Mouse (Mus musculus) forebrain, embryonic 15.5 days (tissue): Measurements from ENCODE around the gene Olfr750. TPM values are rescaled to one million over a fixed set of nuclear protein-coding genes. Genes with fewer than 3 reads are reported as not detected.

Experiments used
- ATAC-seq: fragments of 200-750 bp; cut with Nextera tagmentation; replicated peaks from 2 replicates; pipeline ENCODE4 v1.8.0; 2017; ENCODE audit warnings: mild to moderate bottlenecking, moderate TSS enrichment, moderate library complexity
- H3K27ac ChIP-seq: fragments of 300-500 bp; sonication (generic); replicated peaks from 2 replicates; pipeline ENCODE4 v1.5.1; 2015; ENCODE audit warnings: mild to moderate bottlenecking, inconsistent platforms
- H3K27me3 ChIP-seq: fragments of 300-500 bp; sonication (generic); 2 replicates; pipeline ENCODE4 v1.6.1; 2015; ENCODE audit warnings: inconsistent platforms
- H3K36me3 ChIP-seq: fragments of 300-500 bp; sonication (generic); 2 replicates; pipeline ENCODE4 v1.6.1; 2015; ENCODE audit warnings: mild to moderate bottlenecking, inconsistent platforms
- H3K4me1 ChIP-seq: fragments of 300-500 bp; sonication (generic); 2 replicates; pipeline ENCODE4 v1.6.1; 2015; ENCODE audit warnings: inconsistent platforms
- H3K4me2 ChIP-seq: fragments of 300-500 bp; sonication (generic); replicated peaks from 2 replicates; pipeline ENCODE4 v1.6.1; 2015; ENCODE audit warnings: mild to moderate bottlenecking, inconsistent platforms
- H3K4me3 ChIP-seq: fragments of 300-500 bp; sonication (generic); 2 replicates; pipeline ENCODE4 v1.5.1; 2015; ENCODE audit warnings: mild to moderate bottlenecking, inconsistent platforms
- H3K9ac ChIP-seq: fragments of 300-500 bp; sonication (generic); replicated peaks from 2 replicates; pipeline ENCODE4 v1.6.1; 2015; ENCODE audit warnings: mild to moderate bottlenecking, inconsistent platforms
- H3K9me3 ChIP-seq: fragments of 300-500 bp; sonication (generic); 2 replicates; pipeline ENCODE4 v1.6.1; 2016; ENCODE audit warnings: inconsistent platforms
- WGBS: fragments of 180-500 bp; shearing (Covaris S2); methylation state at CpG from one replicate; pipeline ENCODE4 v1.1.7; 2015; ENCODE audit warnings: mixed read lengths; 5-methylcytosine and 5-hydroxymethylcytosine counted together
- polyA plus RNA-seq: library from polyadenylated mRNA; unstranded; fragments of >200 nt; fragmentation: Nextera tagmentation; extraction: Ambion mirVana; gene quantifications from 2 replicates; pipeline ENCODE4 v1.2.1, GENCODE M21; 2015

Olfr750 gene
- polyA plus RNA-seq, 1 experiment from 2014 or later: not detected

DNA sequence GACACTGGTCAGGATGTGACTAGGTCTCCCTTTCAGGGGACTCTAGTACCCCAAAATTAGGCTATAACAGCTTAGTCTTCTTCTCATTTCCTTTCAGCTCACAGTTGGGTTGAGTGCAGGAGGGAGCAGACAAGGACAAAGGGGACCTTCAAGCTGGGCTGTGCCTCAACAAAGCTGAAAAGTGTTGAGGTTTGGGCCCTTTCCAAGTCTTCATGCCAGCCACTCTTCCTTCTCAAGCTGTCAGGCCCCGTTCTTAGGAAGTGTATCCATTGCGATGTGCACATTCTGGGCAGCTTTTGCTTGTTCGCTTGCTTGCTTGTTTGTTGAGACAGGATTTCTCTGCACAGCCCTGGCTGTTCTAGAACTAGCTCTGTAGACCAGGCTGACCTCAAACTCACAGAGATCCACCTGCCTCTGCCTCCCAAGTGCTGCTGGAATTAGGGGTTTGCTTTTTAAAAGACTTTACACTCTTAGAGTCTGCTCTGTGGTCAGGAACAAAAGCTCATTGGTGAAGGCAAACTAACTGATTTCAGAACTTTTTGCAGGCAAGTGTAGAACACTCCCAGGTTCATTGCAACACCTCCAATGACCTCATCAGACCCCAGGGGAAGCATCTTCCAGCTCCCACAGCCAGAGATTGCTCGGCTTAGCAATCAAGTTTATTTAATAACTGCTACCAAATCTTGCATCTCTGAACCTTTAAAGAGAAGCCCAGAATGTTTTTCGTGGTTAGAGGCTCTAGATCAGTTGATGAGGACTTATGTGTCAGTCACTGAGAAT lies 20.1 kb upstream of the Olfr750 start:
- H3K4me1 ChIP-seq: peaks cover 9% of the 10 kb centered on the region; the same call in 1 of the 2 replicates
- no peak overlapping the region for H3K4me2 ChIP-seq
- no peaks in the 10 kb centered on the region for H3K27me3 ChIP-seq
- H3K9ac ChIP-seq: no peak overlapping the region
- H3K9me3 ChIP-seq: no peaks in the 10 kb centered on the region
- H3K36me3 ChIP-seq: no peaks in the 10 kb centered on the region
- 68% methylated on average over 5 of the region's 5 CpGs for WGBS
- no peak overlapping the region for H3K4me3 ChIP-seq
- H3K27ac ChIP-seq: no peak overlapping the region
- ATAC-seq: no peak

DNA sequence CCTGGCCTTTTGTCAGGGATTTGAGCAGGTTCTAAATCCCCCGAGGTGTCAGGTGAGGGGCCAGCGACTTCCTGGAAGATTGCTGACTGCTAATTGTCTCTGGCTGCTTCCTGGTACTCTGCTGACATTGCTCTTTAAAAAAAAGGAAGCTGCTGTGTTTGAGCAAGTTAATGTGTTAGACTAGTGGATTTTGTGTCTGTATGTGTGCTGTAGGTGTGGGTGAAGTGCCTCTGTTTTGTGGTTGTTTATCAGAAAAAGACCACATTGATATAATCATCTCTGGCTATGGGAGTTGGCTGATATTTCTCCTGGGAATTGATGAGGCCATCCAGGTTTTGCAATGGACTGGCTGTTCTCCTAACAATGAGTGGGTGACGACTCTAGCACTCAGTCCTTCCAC lies 19.3 kb upstream of the Olfr750 start:
- Histone ChIP-seq H3K9ac (no peak overlapping the region), H3K9me3 (no peaks in the 10 kb centered on the region), H3K4me1 (peaks cover 14% of the 10 kb centered on the region; the same call in 1 of the 2 replicates), H3K27me3 (no peaks in the 10 kb centered on the region), H3K4me2 (no peak overlapping the region), H3K27ac (no peak overlapping the region), H3K36me3 (no peaks in the 10 kb centered on the region), H3K4me3 (no peak overlapping the region)
- no peak for ATAC-seq
- WGBS: 31% methylated on average over 3 of the region's 3 CpGs

DNA sequence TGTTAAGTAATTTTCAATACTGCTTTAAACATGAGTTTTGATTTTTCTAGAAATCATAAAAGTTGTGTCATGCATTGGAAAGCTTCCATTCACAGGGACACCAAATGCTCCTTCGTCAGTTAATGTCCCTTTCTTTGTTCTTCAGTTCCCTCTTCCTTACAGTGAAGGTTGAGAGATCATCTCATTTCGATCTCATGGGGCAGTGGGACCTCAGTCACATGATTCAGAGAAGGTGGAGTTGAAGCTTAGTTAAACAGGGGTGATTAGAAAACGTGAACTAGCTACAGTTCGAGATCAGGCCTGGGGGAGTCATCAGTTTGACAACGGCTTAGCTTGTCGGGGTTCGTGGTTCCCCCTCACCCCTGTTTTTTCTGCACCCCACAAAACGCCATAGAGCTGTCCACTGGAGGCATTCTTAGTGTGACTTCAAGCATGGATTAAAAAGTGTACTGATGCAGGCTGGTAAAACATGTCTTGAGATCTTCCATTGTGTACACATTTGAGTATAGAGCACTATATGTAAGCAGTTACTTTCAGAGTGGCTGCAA lies 17.9 kb upstream of the Olfr750 start:
- no peak for ATAC-seq
- Histone ChIP-seq H3K27ac (no peak overlapping the region), H3K27me3 (no peaks in the 10 kb centered on the region), H3K4me1 (peaks cover 19% of the 10 kb centered on the region), H3K4me2 (peak overlapping the region; percentile 79), H3K36me3 (no peaks in the 10 kb centered on the region), H3K9me3 (no peaks in the 10 kb centered on the region), H3K4me3 (peak overlapping the region; percentile 72; the same call in 1 of the 2 replicates), H3K9ac (no peak overlapping the region)
- WGBS: 51% methylated on average over 8 of the region's 8 CpGs

GRCm38 (mm10) chr14:51090921-51091900 lies 17.0 kb upstream of the Olfr750 start, which contains the start of the genes Rnase4 and Ang:
TSS of gene Rnase4 (plus strand) at chr14:51091077.
TSS of gene Ang (plus strand) at chr14:51091150.
- Histone ChIP-seq H3K4me3 (peak within 1 kb of the TSS; percentile 72), H3K4me1 (peaks cover 19% of the 10 kb centered on the region), H3K9me3 (no peaks in the 10 kb centered on the region), H3K27me3 (no peaks in the 10 kb centered on the region), H3K27ac (peak within 1 kb of the TSS; percentile 77), H3K9ac (peak within 1 kb of the TSS; percentile 52), H3K4me2 (peak within 1 kb of the TSS; percentile 79), H3K36me3 (no peaks in the 10 kb centered on the region)
- peak; percentile 7 for ATAC-seq
- 7% methylated on average over 33 of the region's 33 CpGs for WGBS

- H3K36me3 ChIP-seq: no peaks in the 10 kb centered on the region
- H3K9ac ChIP-seq: peak overlapping the region; percentile 52
- ATAC-seq: peak; percentile 57
Measured at GRCm38 (mm10) chr14:51090077-51090781, 16.0 kb upstream of the Olfr750 start.

DNA sequence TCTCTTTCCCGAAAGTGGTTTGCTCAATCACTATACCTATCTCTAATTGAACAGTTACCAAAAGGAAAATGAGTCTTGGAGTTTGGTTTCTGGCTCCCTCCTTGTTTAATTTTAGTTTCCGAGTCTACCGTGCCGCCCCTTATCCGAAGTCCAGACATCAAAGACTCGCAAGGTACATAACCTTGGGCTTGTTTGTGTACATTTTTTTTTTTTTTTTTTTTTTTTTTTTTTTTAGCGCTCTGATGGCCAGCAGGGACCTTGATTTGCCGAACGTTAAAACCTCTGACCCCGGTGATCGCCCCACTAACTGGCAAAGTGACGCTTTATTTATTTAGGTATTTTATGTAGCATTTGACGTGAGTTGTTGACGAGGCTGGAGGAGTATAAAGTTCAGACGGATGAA lies 15.4 kb upstream of the Olfr750 start:
- H3K4me1 ChIP-seq: peaks cover 19% of the 10 kb centered on the region
- H3K9me3 ChIP-seq: no peaks in the 10 kb centered on the region
- ATAC-seq: no peak
- peak overlapping the region; percentile 52 for H3K9ac ChIP-seq
- WGBS: 0% methylated on average over 15 of the region's 15 CpGs
- peak overlapping the region; percentile 77 for H3K27ac ChIP-seq
- peak overlapping the region; percentile 79 for H3K4me2 ChIP-seq
- no peaks in the 10 kb centered on the region for H3K36me3 ChIP-seq
- peak overlapping the region; percentile 72 for H3K4me3 ChIP-seq
- H3K27me3 ChIP-seq: no peaks in the 10 kb centered on the region; the same call in 1 of the 2 replicates

More at GRCm38 (mm10) chr14:51090077-51090781, 16.0 kb upstream of the Olfr750 start:
- peak overlapping the region; percentile 79 for H3K4me2 ChIP-seq
- H3K27me3 ChIP-seq: no peaks in the 10 kb centered on the region
- under 1% methylated on average over 27 of the region's 27 CpGs for WGBS
- no peaks in the 10 kb centered on the region for H3K9me3 ChIP-seq
- H3K27ac ChIP-seq: peak overlapping the region; percentile 77
- H3K4me3 ChIP-seq: peak overlapping the region; percentile 72
- peaks cover 19% of the 10 kb centered on the region for H3K4me1 ChIP-seq

- H3K4me2 ChIP-seq: peak overlapping the region; percentile 79
- peak overlapping the region; percentile 77 for H3K27ac ChIP-seq
- peak; percentile 95 for ATAC-seq
- H3K9me3 ChIP-seq: no peaks in the 10 kb centered on the region
- H3K36me3 ChIP-seq: no peaks in the 10 kb centered on the region
- peak overlapping the region; percentile 72 for H3K4me3 ChIP-seq
- H3K27me3 ChIP-seq: no peaks in the 10 kb centered on the region; the same call in 1 of the 2 replicates
- WGBS: under 1% methylated on average over 34 of the region's 34 CpGs
- H3K4me1 ChIP-seq: peaks cover 19% of the 10 kb centered on the region
- peak overlapping the region; percentile 52 for H3K9ac ChIP-seq
Measured at GRCm38 (mm10) chr14:51088970-51089673, 14.9 kb upstream of the Olfr750 start.

DNA sequence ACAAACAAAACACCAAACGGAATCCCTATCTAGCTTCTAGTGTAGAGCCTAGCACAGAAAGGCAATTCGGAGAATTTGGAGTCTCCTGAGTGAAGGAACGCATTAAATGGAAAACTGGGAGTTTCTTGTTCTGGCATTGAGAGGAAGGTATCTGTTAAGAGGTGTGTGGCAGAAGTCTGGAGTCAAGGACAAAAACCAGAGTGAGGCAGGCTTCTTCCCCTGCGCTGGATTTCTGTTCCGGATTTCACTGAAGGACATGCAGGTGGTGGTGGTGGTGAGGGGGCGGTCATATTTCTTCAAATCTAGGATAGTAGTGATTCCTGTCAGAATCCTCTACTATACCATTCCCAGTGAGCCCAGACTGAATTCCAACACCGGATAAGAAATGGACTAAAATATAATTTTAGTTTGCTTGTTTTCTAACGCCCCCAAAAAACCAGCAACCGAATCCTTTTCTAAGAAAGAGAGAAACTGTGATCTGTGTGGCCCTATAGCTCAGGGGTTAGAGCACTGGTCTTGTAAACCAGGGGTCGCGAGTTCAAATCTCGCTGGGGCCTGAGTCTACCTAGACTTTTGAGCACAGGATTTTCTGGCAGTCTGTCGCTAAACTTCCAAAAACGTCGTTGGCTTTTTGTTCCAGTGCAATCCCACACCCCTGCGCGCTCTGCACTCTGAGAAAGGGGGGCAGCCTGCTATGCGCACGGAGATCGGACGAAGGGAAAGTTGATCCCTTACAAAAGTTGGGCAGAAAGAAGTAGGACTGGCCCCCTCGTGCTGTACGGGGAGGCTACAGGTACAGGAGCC lies 14.1 kb upstream of the Olfr750 start:
- H3K9me3 ChIP-seq: no peaks in the 10 kb centered on the region
- peak overlapping the region; percentile 77 for H3K27ac ChIP-seq
- H3K9ac ChIP-seq: peak overlapping the region; percentile 47
- under 1% methylated on average over 23 of the region's 23 CpGs for WGBS
- peaks cover 24% of the 10 kb centered on the region for H3K4me1 ChIP-seq
- ATAC-seq: peak; percentile 23
- H3K4me3 ChIP-seq: peak overlapping the region; percentile 72
- no peaks in the 10 kb centered on the region for H3K36me3 ChIP-seq
- peak overlapping the region; percentile 79 for H3K4me2 ChIP-seq
- H3K27me3 ChIP-seq: peaks cover 4% of the 10 kb centered on the region; the same call in 1 of the 2 replicates

- Histone ChIP-seq H3K27ac (no peak overlapping the region), H3K4me1 (peaks cover 30% of the 10 kb centered on the region), H3K9ac (peak overlapping the region; percentile 43; the same call in 1 of the 2 replicates), H3K4me3 (peak overlapping the region; percentile 72), H3K36me3 (no peaks in the 10 kb centered on the region), H3K9me3 (no peaks in the 10 kb centered on the region), H3K4me2 (peak overlapping the region; percentile 79), H3K27me3 (peaks cover 7% of the 10 kb centered on the region; the same call in 1 of the 2 replicates)
- 8% methylated on average over 9 of the region's 9 CpGs for WGBS
- ATAC-seq: no peak
Measured at GRCm38 (mm10) chr14:51087762-51088161, 13.5 kb upstream of the Olfr750 start.

- ATAC-seq: no peak
- no peak overlapping the region for H3K4me2 ChIP-seq
- WGBS: 74% methylated on average over 4 of the region's 4 CpGs
Measured at GRCm38 (mm10) chr14:51085911-51086310, 11.7 kb upstream of the Olfr750 start.

More at GRCm38 (mm10) chr14:51085911-51086310, 11.7 kb upstream of the Olfr750 start:
- H3K27ac ChIP-seq: no peak overlapping the region
- peaks cover 7% of the 10 kb centered on the region; the same call in 1 of the 2 replicates for H3K27me3 ChIP-seq
- H3K36me3 ChIP-seq: no peaks in the 10 kb centered on the region
- peaks cover 26% of the 10 kb centered on the region for H3K4me1 ChIP-seq
- no peaks in the 10 kb centered on the region for H3K9me3 ChIP-seq
- H3K9ac ChIP-seq: no peak overlapping the region
- H3K4me3 ChIP-seq: no peak overlapping the region
